Mouse (Mus musculus): ENCODE data around the gene Qars.
A peak's percentile ranks its signal among the peaks of the same experiment; 100 is the strongest.

The Qars gene

DNA sequence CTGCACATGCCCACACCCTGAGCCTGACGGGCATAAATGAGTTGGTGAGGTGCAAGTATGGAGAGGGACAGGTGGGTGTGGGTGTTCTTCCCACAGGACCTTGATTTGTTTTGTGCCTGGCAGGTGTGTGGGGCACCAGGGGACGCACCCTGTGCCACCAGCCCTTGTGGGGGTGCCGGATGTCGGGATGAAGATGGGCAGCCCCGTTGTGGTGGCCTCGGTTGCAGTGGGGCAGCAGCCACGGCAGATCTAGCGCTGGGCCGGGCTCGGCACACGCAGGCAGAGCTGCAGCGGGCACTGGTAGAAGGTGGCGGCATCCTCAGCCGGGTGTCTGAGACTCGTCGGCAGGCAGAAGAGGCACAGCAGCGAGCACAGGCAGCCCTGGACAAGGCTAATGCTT lies 19.1 kb upstream of the Qars start:
- DNase-seq: no peak

DNA sequence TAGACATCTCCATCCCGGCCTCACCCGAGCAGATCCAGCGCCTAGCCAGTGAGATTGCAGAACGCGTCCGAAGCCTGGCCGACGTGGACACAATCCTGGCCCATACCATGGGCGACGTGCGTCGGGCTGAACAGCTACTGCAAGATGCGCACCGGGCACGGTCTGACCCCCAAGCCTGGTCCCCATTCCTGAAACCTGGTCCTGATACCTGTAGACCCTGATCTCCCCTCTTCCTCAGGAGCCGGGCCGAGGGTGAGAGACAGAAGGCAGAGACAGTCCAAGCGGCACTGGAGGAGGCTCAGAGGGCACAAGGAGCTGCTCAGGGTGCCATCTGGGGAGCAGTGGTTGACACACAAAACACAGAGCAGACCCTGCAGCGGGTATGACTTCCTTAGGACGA lies 18.3 kb upstream of the Qars start:
- DNase-seq: no peak

DNA sequence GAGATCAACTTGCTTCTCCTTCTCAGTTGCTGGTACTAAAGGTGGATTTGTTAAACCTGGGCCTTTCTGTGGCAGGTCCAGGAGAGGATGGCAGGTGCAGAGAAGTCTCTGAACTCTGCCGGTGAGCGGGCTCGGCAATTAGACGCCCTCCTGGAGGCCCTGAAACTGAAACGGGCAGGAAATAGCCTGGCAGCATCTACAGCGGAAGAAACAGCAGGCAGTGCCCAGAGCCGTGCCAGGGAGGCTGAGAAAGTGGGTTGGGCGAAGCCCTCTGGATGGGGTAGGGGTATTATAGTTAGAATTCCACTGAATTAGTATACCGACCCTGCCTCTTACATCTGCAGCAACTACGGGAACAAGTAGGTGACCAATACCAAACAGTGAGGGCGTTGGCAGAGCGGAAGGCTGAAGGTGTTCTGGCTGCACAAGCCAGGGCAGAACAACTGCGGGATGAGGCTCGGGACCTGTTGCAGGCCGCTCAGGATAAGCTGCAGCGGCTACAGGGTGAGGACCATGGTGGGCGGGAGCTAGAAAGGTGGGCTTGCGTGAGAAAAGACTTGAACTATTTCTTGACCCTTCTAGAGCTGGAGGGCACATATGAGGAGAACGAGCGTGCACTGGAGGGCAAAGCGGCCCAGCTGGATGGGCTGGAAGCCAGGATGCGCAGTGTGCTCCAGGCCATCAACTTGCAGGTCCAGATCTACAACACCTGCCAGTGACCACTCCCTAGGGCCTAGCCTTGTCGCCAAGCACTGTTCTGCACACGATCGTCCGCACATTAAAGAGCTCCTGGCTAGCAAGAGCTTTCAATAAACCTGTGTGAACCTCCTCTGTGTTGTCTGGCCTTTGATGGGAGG lies 17.6 kb upstream of the Qars start:
- DNase-seq: no peak

DNA sequence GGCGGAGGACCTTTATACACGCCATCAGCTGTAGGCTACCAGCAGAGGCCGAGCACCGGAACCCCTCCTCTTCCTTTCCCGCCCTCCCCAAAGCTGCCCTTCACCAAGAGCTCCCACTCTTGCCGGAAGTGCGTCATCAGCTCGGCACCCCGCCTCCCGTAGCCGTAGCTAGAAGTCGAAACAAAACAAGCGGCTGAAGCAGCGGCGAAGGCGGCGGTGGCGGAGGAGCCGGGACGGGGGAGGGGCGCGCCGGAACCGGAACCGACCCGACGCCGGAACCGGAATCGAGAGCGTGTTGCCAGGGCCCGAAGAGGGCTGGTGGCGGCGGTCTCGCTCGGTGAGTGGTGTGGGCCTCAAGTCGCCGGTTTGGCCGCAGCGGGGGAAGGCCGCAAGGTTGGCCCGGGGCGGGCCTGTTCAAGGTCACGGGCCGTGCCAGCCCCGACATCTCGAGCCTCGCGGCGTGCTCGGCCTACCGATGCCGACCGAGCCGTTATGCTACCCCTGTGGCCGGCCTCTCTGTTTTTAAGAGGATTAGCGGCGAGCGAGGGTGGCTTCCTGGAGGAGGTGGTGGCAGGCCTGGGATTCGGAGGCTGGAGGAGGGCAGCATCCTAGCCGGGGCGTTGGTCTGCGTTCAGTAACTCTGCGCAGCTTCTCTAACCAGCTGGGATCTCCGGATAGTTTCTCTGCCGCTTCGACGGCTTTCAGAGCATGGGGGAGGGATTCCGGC lies 16.8 kb upstream of the Qars start, which contains the start of gene Usp19:
TSS of gene Usp19 (plus strand) at position 44 of the 727 bp plus-strand sequence.
- DNase-seq: peak; percentile 98

DNA sequence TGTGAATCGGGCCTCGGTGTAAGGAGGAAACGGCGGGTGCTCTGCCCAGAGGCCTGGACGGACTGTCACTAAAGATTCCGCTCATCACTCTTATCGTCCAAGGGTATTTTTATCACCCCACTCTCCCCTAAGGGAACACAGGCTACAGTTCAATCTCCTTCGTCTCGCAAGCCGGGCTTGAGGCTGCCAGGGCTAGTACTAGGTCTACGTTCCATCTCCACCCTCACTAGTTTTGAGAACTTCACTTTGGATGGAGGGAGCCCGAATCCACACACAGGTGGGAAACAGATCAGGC lies 16.3 kb upstream of the Qars start:
- no peak for DNase-seq

DNA sequence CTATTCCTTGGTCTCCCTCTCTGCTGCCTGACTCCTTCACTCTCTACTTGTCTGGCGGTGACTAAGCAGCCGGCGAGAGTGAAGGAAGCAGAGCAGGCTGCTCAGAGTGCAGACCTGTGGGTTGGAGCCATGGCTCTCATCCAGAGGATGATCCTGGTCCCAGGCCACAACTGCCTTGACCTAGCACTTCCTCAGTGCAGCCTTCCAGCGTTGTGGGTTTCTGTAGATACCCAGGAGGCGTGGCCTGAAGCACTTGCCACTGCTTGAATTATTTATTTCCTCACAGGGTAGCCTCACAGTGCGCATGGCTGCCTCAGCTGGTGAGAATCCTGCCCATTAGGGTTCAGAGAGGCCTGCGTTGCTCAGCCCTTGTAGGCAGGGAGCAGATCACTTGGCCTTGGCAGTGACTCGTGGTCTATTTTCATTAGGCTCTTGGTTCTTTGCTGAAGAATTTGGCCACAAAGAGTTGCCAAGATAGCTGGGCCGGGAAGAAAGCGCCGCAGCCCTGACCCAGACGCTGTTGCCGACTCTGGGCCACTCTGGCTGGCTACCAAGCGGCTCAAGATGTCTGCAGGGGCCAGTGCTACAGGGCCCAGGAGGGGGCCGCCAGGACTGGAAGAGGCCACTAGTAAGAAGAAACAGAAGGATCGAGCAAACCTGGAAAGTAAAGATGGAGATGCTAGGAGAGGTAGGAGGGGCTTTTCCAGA lies 15.3 kb upstream of the Qars start:
- peak; percentile 44 for DNase-seq

DNA sequence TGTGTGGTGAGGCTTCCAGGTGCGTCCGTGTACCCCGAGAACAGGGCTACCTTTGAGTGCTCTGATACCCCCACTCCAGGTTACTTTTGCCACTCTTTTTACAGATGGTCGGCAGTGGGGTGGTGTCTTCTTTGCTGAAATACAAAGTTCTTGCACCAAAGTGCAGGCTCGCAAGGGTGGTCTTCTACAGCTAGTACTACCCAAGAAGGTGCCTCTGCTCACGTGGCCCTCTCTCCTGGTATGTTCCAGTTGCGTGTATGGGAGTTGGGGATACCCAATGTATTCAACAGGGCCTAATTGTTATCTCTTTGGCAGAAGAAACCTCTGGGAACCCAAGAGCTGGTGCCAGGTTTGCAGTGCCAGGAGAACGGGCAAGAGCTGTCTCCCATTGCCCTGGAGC lies 14.3 kb upstream of the Qars start:
- no peak for DNase-seq

DNA sequence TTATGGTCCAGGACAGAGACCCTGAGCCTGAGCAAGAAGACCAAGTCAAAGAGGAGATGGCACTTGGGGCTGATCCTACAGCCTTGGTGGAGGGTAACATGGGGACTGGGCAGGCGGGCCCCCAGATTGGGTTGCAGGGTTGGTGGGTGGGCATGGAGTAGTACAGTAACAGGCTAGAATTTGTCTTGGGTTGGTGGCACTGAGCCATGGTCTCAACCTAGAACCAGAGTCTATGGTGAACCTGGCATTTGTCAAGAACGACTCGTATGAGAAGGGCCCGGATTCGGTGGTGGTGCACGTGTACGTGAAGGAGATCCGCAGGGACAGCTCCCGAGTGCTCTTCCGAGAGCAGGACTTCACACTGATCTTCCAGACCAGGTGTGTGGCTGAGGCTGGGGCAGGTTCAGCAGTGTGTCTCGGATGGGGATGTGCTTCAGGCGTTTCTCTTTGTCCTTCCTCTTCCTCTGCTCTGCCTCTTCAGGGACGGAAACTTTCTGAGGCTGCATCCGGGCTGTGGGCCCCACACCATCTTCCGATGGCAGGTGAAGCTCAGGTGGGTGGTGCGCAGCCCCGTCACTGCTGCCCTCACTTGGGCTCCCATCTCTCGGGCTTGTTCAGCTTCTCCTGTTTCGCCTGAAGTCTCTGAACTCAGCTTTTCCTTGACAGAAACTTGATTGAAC lies 13.2 kb upstream of the Qars start:
- no peak for DNase-seq

DNA sequence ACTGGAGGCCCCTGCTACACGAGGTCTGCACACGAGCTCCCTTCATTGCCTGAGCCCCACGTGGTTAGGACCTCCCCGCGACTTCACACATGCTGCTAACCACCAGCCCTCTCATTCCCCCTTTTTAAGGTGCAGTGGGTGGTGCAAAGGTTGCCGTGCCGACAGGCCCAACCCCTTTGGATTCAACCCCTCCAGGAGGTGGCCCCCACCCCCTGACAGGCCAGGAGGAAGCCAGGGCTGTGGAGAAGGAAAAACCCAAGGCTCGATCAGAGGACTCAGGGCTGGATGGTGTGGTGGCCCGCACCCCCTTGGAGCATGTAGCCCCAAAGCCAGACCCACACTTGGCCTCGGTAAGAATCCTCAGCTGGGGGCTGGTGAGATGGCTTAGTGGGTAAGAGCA lies 12.6 kb upstream of the Qars start:
- no peak for DNase-seq

DNA sequence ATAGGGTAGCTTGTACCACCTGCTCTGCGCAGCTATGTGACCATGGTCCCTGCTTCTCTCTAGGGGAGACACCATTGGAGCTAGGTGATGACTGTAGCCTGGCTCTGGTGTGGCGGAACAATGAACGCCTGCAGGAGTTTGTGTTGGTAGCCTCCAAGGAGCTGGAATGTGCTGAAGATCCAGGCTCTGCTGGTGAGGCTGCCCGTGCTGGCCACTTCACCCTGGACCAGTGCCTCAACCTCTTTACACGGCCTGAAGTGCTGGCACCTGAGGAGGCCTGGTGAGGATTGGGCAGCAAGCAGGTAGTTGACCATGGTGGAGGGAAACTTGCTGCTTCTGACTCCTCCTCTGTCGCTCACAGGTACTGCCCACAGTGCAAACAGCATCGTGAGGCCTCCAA lies 8.3 kb upstream of the Qars start:
- no peak for DNase-seq

DNA sequence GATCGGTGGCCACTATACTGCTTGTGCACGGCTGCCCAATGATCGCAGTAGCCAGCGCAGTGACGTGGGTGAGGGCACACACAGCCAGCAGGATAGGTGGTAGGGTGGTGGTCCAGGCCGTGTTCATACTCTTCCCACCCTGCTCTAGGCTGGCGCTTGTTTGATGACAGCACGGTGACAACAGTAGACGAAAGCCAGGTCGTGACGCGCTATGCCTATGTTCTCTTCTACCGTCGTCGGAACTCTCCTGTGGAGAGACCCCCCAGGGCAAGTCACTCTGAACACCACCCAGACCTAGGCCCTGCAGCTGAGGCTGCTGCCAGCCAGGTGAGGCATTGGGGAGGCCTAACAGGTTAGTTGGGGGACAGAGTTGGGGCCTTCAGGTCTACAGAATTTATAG lies 7.6 kb upstream of the Qars start:
- DNase-seq: no peak

DNA sequence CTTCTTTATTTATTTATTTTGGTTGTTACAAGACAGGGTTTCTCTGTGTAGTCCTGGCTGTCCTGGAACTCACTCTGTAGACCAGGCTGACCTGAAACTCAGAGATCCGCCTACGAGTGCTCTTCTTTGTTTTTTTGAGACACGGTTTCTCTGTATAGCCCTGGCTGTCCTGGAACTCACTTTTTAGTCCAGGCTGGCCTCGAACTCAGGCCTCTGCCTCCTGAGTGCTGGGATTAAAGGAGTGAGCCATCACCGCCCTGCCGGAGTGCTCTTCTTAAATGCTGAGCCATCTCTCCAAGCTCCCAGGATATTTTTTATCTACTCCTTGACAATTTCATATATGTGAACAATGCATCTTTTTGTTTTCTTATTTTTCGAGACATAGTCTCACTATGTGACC lies 605 bp upstream of the Qars start:
- DNase-seq: no peak

DNA sequence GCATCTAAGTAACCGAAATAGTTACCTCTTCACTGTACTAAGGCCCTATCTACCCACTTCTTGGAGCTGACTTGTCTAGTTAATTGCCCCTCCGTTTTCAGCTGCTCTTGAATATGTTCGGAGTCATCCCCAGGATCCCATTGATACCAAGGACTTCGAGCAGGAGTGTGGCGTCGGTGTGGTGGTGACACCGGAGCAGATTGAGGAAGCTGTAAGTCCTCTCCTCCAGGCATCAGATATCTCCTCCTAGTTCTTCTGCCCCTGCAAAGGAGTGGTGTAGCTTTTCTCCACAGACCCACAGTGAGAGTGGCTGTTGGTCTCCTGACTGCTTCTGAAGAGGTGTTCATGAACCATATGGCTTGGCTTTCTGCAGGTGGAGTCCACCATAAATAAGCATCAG lies 1.3 kb downstream of the Qars start:
- DNase-seq: no peak

DNA sequence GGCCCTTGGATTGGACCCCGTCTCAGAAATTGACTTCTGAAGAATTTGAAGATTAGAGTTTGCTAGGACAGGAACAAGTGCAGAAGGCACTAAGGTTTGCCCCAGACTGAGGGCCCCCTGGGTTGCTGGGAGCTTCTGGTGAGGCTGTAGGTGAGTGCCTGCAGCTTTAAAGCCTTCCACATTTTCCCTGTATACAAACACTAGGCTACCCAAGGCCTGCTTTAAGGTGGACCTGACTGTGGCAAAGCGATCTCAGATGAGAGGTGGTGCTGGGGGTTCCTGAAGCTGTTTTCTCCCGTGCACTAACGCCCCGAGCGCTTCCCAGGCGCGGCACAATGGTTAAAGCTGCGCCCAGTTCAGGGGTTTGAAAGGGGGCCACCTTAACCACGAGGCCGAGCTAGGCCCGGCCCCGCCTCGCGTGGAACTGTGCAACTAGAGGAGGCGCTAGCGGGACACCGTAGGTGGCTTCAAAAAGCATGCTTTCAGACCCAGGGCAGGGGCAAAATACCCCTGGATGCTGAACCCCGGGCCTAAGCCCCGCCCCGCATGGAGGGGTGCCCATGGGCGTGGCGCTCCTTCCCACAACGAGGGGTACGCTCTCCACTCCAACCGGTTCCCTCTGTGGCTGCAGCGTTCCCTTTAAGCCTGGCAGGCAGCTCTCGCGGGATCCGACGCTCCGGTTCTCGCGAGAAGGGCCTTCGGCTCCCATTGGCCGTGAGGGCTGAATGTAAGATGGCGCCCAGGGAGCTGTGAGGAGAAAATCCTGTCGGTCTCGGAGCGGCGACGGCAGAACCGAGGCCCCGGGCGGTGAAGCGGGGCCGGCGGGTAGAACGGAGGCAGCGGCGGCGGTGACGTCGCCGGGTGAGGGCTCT lies 9.1 kb downstream of the Qars start, which contains the start of gene Qrich1:
TSS of gene Qrich1 (plus strand) at position 427 of the 872 bp plus-strand sequence.
- peak; percentile 97 for DNase-seq

DNA sequence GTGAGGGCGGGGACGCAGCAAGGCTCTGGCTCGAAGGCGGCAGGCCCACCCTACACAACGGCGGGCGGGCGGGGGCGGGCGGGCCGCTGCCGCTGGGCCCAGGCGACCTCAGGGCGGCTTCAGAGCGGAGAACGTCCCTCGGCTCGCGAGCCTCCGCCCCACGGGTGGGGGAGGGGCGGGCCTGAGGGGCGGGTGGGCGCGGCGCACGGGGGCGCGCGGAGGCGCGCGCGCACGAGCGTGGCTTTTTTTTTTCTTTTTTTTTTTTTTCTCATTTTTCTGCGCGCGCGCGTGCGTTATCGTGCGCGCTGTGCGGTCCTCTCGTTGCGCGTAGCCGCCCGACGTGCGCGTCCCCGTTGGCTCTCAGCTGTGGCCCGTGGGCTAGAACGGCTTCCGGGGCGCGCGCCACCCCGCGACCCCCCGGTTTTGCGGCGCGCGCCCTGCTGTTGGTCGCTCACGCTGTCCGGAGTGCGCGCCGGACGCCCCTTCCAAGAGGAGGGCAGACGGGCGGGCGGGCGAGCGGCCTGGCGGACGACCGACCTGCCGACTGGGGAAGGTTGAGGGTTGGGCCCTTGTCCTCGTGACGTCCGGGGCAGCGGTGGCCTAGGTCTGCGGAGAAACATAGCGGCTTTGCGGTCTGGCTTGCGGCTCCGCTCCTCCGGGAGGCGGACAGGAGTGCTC lies 9.9 kb downstream of the Qars start:
- DNase-seq: peak; percentile 89

DNA sequence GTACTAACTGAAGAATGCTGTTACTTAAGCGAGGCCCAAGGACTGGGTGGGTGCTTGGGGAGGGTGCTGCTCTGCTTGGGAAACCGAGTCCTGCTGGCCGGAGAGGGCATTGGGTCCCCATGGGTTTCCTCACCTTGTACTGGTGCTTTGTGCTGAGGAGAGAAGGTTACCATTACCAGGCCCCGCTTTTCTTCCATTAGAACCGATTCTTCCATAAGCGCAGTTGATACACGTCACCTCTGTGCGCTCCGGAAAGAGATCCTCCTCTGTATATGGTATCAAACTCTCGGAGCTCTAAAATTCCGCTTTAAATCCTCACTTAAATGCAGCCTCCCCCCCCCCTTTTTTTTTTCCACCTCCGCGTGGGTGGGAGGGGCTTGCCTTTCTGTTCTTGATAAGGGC lies 10.4 kb downstream of the Qars start:
- DNase-seq: peak; percentile 50

DNA sequence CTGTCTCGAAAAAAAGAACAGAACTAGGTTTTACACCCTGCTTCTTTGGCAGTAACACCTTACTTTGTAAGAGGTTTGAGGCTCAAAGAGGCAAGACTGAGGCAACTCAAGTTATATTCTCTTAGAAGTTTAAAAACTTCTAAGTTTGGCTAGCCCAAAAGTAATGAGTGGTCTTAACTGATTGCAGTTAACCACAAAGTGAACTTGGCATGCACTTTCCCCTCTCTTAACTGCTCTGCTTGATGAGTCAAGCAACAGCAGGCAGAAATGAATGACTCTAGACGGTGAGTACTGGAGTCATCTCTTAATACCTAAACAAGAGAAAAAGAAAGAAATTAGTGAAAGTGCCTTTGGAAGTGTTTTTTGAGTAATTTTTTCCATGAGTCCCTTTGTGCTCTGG lies 14.1 kb downstream of the Qars start:
- DNase-seq: no peak

DNA sequence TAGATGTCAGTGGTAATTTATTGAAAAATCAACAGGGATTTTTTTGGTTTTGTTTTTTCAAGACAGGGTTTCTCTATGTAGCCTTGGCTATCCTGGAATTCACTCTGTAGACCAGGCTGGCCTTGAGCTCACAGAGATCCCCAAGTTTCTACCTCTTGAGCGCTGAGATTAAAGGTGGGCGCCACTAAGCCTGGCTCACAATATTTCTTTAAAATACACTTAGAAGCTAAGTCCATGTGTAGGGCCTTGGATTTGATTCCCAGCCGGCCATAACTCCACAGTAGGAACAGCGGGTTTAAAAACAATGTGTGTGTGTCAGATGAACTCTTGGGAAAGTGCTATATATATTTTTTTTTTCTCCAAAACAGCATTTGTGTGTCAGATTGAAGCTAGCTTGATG lies 15.8 kb downstream of the Qars start:
- no peak for DNase-seq

DNA sequence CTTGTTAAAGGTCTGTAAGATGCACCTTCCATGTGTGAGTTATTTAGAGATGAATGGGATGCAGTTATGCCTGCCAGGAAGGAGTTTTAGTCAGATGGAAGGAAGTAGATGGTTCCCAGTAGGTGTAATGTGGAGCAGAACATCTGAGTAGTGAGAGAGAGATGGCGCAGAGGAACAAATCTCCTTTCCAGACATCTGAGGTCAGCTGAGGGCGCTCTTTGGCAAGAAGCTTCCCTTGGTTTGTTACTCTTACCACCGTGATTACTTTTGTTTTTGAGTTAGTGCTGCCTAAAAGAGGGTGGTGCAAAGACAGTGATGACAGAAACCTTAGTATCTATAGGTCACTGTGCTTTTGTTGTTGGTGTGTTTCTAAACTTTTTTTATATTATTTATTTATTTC lies 17.9 kb downstream of the Qars start:
- DNase-seq: no peak

DNA sequence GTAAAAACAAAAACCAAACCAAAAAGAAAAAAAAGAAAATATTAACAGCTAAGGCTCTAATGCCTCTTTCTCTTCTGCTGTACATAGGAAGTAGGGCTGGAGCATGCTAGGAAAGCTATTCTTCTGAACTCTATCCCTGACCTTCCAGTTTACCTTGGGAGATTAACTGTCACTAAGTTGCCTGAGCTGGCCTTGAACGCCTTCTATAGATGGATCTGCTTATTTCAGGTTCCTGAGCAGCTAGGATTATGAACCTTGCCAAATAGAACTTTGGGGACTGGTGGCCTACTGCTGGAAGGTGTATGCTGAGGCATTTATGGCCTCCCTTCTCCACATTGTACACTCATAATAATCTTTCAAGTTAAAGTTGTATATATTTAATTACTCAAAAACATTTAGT lies 23.4 kb downstream of the Qars start:
- DNase-seq: no peak

DNA sequence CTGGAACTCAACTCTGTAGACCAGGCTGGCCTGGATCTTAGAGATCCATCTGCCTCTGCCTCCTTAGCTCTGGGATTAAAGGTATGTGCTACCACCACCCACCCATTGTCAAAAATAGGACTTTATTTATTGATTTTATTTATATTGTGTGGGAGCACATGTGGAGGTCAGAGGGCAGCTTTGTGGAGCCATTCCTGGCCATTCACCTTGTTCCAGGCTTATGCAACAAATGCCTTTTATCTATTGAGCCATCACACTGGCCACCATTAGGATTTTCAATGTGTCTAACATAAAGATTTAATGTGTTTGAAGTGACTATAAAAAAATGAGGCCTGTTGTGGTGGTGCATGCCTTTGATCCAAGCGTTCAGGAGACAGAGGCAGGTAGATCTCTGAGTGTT lies 24.0 kb downstream of the Qars start:
- DNase-seq: no peak

DNA sequence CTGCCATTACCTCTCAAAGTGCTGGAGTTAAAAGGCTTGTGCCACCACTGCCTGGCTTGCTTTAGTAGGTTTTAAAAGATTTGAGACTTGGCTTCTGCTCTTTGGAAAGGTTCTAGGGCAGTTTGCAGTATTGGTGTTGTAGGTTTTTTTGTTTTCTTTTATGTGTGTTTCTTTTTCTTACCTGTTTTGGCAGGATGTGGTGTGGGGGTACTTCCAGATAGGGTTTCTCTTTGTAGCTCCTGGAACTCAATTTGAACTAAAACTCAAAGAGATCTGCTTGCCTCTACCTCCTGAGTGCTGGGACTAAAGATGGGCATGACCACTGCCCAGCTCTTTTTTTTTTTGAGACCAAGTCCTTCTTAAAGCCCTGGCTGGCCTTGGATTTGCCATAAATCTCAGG lies 33.3 kb downstream of the Qars start:
- DNase-seq: no peak

All from lung, postnatal 10 days (tissue).